Mouse (Mus musculus): ENCODE data around the gene Stat4. TPM values are rescaled to one million over a fixed set of nuclear protein-coding genes. Genes with fewer than 3 reads are reported as not detected.

The Stat4 gene
- 0.29 and 0.59 TPM in 2 replicates for polyA plus RNA-seq (2012; rRNA removed; ENCODE audit: low replicate concordance)

GRCm38 (mm10) chr1:51986848-51987247, at the start of gene Stat4:
TSS of gene Stat4 (plus strand) at chr1:51987148.

GRCm38 (mm10) chr1:52118860-52119591, 132.1 kb downstream of the Stat4 start, which contains the start of gene Stat1:
TSS of gene Stat1 (plus strand) at chr1:52119440.

Other genes starting within 250 kb of the Stat4 start
- gene Myo1b, start 71.1 kb upstream of the Stat4 start, polyA plus RNA-seq (2012; rRNA removed; ENCODE audit: low replicate concordance) = 21.3 and 25.8 TPM in 2 replicates
- gene Stat1, start 132.3 kb downstream of the Stat4 start, polyA plus RNA-seq (2012; rRNA removed; ENCODE audit: low replicate concordance) = 65.7 and 102 TPM in 2 replicates
- gene Gls, start 246.1 kb downstream of the Stat4 start, polyA plus RNA-seq (2012; rRNA removed; ENCODE audit: low replicate concordance) = 20.9 and 26.8 TPM in 2 replicates

Measured in subcutaneous adipose tissue, adult 2 months (tissue).